Mouse (Mus musculus): ENCODE data around the gene Chtop. TPM values are rescaled to one million over a fixed set of nuclear protein-coding genes. Genes with fewer than 3 reads are reported as not detected.

Chtop gene
- total RNA-seq, 2 experiments from 2014 or later = 164 TPM

- intact Hi-C loops (cut with DNase I) = loop anchor here (2.0 to 10.0 kb wide), 2 partner anchors 43 to 181 kb away; partner anchors contain the start of genes Gatad2b and Ints3
- peak; percentile 53 for TF ChIP-seq CTCF (IDR thresholded peaks at IDR 0.05)
- Histone ChIP-seq H3K27ac (peak within 1 kb of the TSS; percentile 77), H3K4me3 (peak within 1 kb of the TSS; percentile 91)
- DNase-seq (ENCODE audit: extremely low spot score in 1 of 2, low spot score in 2 of 2) = peak; percentile 94 to 95
These were observed 33.3 kb downstream of the Chtop start, which contains the start of gene Ilf2 for GRCm38 (mm10) chr3:90475831-90476611. Gene Ilf2 (plus strand): TSS chr3:90476126.

DNA sequence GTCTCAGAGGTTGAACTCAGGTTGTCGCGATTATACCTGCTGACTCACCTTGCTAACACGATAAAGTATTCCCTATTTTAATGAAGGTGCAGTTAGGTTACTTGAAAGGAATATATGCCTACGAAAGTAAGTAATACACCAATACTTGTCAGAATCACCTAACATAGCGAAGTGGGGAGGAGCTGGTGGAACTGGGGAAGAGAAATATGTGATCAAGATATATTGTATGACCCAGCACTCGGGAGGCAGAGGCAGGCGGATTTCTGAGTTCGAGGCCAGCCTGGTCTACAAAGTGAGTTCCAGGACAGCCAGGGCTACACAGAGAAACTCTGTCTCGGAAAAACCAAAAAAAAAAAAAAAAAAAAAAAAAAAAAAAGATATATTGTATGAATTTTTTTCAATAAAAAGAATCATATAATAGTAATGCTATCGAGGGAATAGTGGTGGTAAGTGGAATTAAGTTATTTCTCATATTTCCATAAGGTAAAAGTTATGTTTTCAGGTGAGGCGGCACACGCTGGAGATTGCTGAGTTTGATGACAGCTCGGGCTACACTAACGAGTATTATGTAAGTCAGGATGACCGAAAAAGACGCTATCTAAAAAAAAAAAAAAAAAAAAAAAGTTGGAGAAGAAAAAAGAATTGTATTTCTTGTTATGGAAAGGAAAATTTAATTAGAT, 34.0 kb downstream of the Chtop start:
- H3K4me3 ChIP-seq = peak overlapping the region; percentile 54
- intact Hi-C loops (cut with DNase I) = loop anchor here (2.0 to 10.0 kb wide), 2 partner anchors 42 to 180 kb away; partner anchors contain the start of genes Gatad2b and Ints3
- TF ChIP-seq CTCF (IDR thresholded peaks at IDR 0.05) = no peak
- no peak for DNase-seq (ENCODE audit: extremely low spot score in 1 of 2, low spot score in 2 of 2)
- peak overlapping the region; percentile 44; the same call in 1 of the 2 replicates for H3K27ac ChIP-seq

DNA sequence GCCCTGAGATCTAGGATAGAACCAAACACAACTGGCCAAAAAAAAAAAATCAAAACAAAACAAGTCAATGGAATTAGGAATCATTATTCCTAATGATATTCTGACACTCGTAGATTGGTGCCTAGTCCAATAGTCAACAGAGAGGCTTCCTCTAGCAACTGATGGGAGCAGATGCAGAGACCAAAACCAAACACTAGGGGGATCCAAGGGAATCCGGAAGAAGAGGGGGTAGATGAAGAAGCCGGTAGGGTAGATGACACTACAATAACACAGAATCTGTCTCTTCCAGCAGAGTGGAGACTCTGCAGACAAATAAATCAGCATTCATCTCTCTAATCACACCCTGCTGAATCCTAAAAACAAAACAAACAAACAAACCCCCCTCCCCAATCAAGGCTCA, 37.1 kb downstream of the Chtop start:
- Histone ChIP-seq H3K4me3 (no peak overlapping the region), H3K27ac (no peak overlapping the region)
- DNase-seq (ENCODE audit: extremely low spot score in 1 of 2, low spot score in 2 of 2) = no peak
- peak; percentile 62 for TF ChIP-seq CTCF (IDR thresholded peaks at IDR 0.05)
- intact Hi-C loops (cut with DNase I) = loop anchor here (10.0 kb wide), 1 partner anchor 177 kb away; the partner anchor contains the start of gene Gatad2b

GRCm38 (mm10) chr3:90467618-90468300, 41.5 kb downstream of the Chtop start:
- TF ChIP-seq CTCF (IDR thresholded peaks at IDR 0.05) = no peak; the same call in 1 of the 2 replicates
- no peak for DNase-seq (ENCODE audit: extremely low spot score in 1 of 2, low spot score in 2 of 2)
- intact Hi-C loops (cut with DNase I) = no loop called here
- Histone ChIP-seq H3K27ac (no peak overlapping the region), H3K4me3 (no peak overlapping the region)

DNA sequence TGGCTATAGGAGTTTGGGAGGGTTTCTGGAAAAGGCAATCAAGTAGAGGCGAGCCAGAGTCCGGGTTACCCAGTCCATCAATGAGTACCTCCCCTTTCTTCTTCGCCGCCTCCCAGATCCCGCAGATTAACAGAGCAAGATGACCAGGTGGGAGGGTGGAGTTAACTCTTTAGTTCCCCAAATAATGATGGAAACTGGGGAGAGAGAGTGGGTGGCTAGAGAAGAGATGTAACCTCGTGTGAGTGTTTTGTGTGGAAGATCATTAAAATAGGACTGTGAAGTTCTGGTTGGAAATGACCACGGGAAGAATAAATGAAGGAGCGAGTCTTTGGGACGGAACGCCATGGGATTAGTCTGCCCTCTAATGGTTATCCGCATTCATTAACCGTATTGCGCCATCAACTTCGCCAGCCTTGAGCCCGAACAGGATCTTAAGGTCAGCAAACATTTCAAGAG, 43.0 kb downstream of the Chtop start:
- H3K27ac ChIP-seq = no peak overlapping the region
- peak; percentile 80 for TF ChIP-seq CTCF (IDR thresholded peaks at IDR 0.05)
- H3K4me3 ChIP-seq = peak overlapping the region; percentile 52
- DNase-seq (ENCODE audit: extremely low spot score in 1 of 2, low spot score in 2 of 2) = peak in 1 of 2 experiments; percentile 37
- intact Hi-C loops (cut with DNase I) = loop anchor here (1.0 kb wide), 1 partner anchor 54 kb away; no protein-coding TSS in a partner anchor

DNA sequence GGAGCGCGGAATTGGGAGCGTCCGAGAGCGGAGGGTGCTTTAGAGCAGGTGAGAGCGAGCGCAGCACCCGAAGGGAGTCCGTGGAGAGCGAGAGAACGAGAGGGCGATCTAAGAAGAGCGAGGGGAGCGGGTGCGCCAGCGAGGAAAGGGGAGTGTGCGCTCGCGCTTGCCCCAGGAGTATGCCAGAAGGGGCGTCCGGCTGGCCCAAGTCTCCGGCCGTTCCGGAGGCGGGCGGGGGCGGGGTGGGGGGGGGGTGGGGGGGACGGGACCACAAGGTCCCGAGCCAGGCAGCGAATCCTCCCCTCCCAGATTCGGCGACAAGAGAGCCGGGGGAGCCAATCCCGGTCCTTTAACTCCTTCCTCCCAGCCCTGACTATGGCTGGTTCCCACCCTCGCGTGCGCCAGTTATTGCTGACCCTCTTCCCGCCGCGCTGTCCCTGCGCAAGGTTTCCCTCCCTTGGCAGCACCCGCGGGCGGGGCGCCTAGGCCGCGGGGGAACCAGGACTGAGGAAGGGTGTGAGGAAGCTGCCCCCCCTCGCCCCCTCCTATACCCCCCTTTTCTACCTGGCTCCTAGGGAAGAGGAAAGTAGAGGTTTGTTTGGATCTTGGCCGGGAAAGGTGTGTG, 43.5 kb downstream of the Chtop start, which contains the start of gene Npr1:
Npr1 (minus strand) TSS at position 181 of the 625 bp plus-strand sequence.
- TF ChIP-seq CTCF (IDR thresholded peaks at IDR 0.05) = no peak
- Histone ChIP-seq H3K4me3 (peak within 1 kb of the TSS; percentile 52), H3K27ac (no peak within 1 kb of the TSS)
- DNase-seq (ENCODE audit: extremely low spot score in 1 of 2, low spot score in 2 of 2) = no peak
- intact Hi-C loops (cut with DNase I) = loop anchor here (1.0 kb wide), 1 partner anchor 53 kb away; no protein-coding TSS in a partner anchor

GRCm38 (mm10) chr3:90465081-90465685, 44.1 kb downstream of the Chtop start:
- DNase-seq (ENCODE audit: extremely low spot score in 1 of 2, low spot score in 2 of 2) = no peak

DNA sequence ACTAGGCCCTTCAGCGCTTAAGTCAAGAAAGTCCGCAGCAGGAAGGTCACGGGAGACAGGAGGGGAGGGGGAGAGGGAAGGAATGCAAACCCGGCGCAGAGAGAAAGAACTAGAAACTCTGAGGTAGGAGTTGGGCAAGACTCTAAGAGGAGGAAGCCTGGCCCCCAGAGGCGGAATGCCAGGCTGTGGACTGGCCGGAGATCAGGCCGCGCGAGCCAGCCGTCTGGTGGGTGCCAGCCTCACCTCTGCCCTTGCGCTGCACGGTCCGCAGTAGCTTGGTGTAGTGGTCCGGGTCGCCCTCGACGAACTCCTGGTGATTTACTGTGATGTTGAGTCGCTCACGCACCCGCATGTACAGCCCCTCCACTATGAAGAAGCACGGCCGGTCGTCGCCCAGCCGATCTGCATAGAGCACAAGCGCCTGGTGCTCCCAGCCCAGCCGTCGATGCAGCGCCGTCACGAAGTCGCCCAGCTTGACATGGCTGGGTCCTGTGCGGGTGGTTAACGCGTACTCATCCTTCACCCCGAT, 44.7 kb downstream of the Chtop start:
- Histone ChIP-seq H3K4me3 (peak overlapping the region; percentile 52), H3K27ac (no peak overlapping the region)
- intact Hi-C loops (cut with DNase I) = no loop called here
- DNase-seq (ENCODE audit: extremely low spot score in 1 of 2, low spot score in 2 of 2) = no peak
- no peak for TF ChIP-seq CTCF (IDR thresholded peaks at IDR 0.05)

More at GRCm38 (mm10) chr3:90465081-90465685, 44.1 kb downstream of the Chtop start:
- intact Hi-C loops (cut with DNase I) = no loop called here
- no peak for TF ChIP-seq CTCF (IDR thresholded peaks at IDR 0.05)
- Histone ChIP-seq H3K27ac (no peak overlapping the region), H3K4me3 (peak overlapping the region; percentile 52)

DNA sequence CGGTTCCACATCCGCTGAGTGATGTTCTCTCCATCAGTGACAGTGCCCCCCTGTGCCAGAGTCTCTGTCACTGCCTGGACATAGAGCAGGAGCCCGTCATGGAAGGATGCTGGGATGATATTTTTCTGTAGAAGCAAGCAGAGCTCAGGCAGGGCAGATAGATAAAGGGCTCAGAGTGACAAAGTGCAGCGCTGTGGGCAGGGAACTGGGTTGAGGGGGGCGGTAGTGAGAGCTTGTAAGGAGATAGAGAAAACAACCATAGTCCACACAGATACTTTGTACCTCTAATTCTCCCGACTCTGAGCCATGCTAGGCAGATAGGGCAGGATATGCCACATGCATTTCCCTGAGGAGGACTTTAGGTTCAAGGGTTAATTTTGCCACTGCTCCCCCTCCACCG, 46.7 kb downstream of the Chtop start:
- no peak; the same call in none of the 2 replicates for TF ChIP-seq CTCF (IDR thresholded peaks at IDR 0.05)
- no peak overlapping the region for H3K27ac ChIP-seq
- intact Hi-C loops (cut with DNase I) = no loop called here
- no peak overlapping the region for H3K4me3 ChIP-seq
- DNase-seq (ENCODE audit: extremely low spot score in 1 of 2, low spot score in 2 of 2) = no peak

- no peak for TF ChIP-seq CTCF (IDR thresholded peaks at IDR 0.05)
- Histone ChIP-seq H3K4me3 (no peak overlapping the region), H3K27ac (no peak overlapping the region)
- intact Hi-C loops (cut with DNase I) = no loop called here
- DNase-seq (ENCODE audit: extremely low spot score in 1 of 2, low spot score in 2 of 2) = no peak
These were observed 47.4 kb downstream of the Chtop start for GRCm38 (mm10) chr3:90461935-90462334.

All from left cerebral cortex, adult 2 months (tissue).